Comparison of ENCODE assay signal across 8 mouse cellular contexts in genomic region chr12:28431832-28432728, GRCm38 (mm10).
DNase-seq lines count a peak whose midpoint lies in the region; ATAC-seq lines count a peak whose summit lies in the region.

No protein-coding gene starts in this region.

- 4% methylated on average over 19 of the region's 19 CpGs for WGBS in limb, embryonic 13.5 days
- WGBS in neural tube, embryonic 13.5 days, result 9% methylated on average over 19 of the region's 19 CpGs

- no peaks in the 10 kb centered on the region for H3K36me3 ChIP-seq in limb, embryonic 13.5 days
- no peaks in the 10 kb centered on the region for H3K36me3 ChIP-seq in neural tube, embryonic 13.5 days

- H3K9me3 ChIP-seq in limb, embryonic 13.5 days, result peaks cover 8% of the 10 kb centered on the region; the same call in 1 of the 2 replicates
- H3K9me3 ChIP-seq in neural tube, embryonic 13.5 days, result no peaks in the 10 kb centered on the region

- peak; percentile 72 for ATAC-seq in limb, embryonic 13.5 days (ENCODE audit: low FRiP score, low read depth)
- peak; percentile 72 for ATAC-seq in neural tube, embryonic 13.5 days (ENCODE audit: low read depth)

- peak overlapping the region; percentile 69 for H3K4me2 ChIP-seq in limb, embryonic 13.5 days (replicated peaks)
- peak overlapping the region; percentile 56 for H3K4me2 ChIP-seq in neural tube, embryonic 13.5 days

- H3K4me1 ChIP-seq in limb, embryonic 13.5 days, result peaks cover 6% of the 10 kb centered on the region; the same call in 1 of the 2 replicates
- peaks cover 11% of the 10 kb centered on the region for H3K4me1 ChIP-seq in neural tube, embryonic 13.5 days (replicated peaks)

- peak; percentile 22 to 46 for DNase-seq in urinary bladder, adult 18-20 months (ENCODE audit: low spot score in 2 of 2)
- no peak for DNase-seq in urinary bladder, postnatal 10 days (ENCODE audit: low spot score)
- peak; percentile 72 for DNase-seq in embryo, embryonic 11.5 days (ENCODE audit: low read depth, low spot score)
- peak; percentile 8 to 76 for DNase-seq in heart, adult 18-20 months
- peak; percentile 20 to 56 for DNase-seq in kidney, adult 8-10 months
- peak; percentile 7 to 11 for DNase-seq in thymus, postnatal 36 days

- H3K9ac ChIP-seq in limb, embryonic 13.5 days, result peak overlapping the region; percentile 55
- H3K9ac ChIP-seq in neural tube, embryonic 13.5 days, result peak overlapping the region; percentile 68

- H3K4me3 ChIP-seq in limb, embryonic 13.5 days, result peak overlapping the region; percentile 42
- peak overlapping the region; percentile 34 for H3K4me3 ChIP-seq in neural tube, embryonic 13.5 days

- peak overlapping the region; percentile 84 for H3K27ac ChIP-seq in limb, embryonic 13.5 days
- peak overlapping the region; percentile 91 for H3K27ac ChIP-seq in neural tube, embryonic 13.5 days (replicated peaks)

- H3K27me3 ChIP-seq in limb, embryonic 13.5 days, result no peaks in the 10 kb centered on the region
- H3K27me3 ChIP-seq in neural tube, embryonic 13.5 days, result no peaks in the 10 kb centered on the region
